In the genomic region with DNA sequence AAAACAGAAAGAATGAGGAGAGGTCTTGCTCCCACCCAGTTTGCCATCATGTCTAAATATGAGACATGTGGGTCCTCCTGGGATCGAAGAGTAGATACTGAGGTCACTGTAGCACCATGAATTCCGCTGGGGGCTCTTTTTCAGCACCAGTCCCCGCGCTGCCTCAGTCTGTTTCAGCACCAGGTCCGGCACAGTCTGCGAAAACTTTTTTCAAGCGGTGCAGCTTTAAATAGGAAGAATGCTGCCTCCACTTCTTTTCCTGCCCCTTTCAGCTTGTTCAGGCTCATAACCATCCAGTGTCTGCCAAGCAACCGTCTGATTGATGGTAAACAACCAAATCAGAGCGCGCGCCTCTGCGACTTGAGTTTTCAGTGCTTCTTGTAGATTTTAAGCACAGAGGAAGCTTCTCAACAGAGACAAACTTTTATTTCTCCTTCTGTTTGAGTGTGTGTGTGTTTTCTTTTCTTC, we compare ENCODE assay signal across 8 mouse cellular contexts. TPM values are rescaled to one million over a fixed set of nuclear protein-coding genes. Genes with fewer than 3 reads are reported as not detected.
DNase-seq lines count a peak whose midpoint lies in the region; ATAC-seq and TF ChIP-seq lines count a peak whose summit lies in the region.

A gene (minus strand): TSS at position 418 of the 468 bp plus-strand sequence.

- H3K4me3 ChIP-seq in embryonic fibroblast, embryonic 13.5 days (ENCODE audit: insufficient read depth, low read length) = peak within 1 kb of the TSS; percentile 96
- peak within 1 kb of the TSS; percentile 61 for H3K4me3 ChIP-seq in heart, embryonic 10.5 days
- H3K4me3 ChIP-seq in kidney, embryonic 14.5 days (ENCODE audit: low read length) = peak within 1 kb of the TSS; percentile 46

- TF ChIP-seq POLR2A in embryonic fibroblast, embryonic 13.5 days (IDR thresholded peaks at IDR 0.05; ENCODE audit: low read depth, low read length) = peak; percentile 99

- H3K9me3 ChIP-seq in heart, embryonic 10.5 days = no peaks in the 10 kb centered on the region
- H3K9me3 ChIP-seq in kidney, embryonic 14.5 days (ENCODE audit: control insufficient read depth, low read length) = no peaks in the 10 kb centered on the region

- H3K4me2 ChIP-seq in kidney, embryonic 14.5 days (replicated peaks; ENCODE audit: low read depth, low read length) = peak within 1 kb of the TSS; percentile 42

- peaks cover 2% of the 10 kb centered on the region for H3K4me1 ChIP-seq in embryonic fibroblast, embryonic 13.5 days (ENCODE audit: control insufficient read depth, insufficient read depth, low read length)
- H3K4me1 ChIP-seq in heart, embryonic 10.5 days = no peaks in the 10 kb centered on the region
- no peaks in the 10 kb centered on the region for H3K4me1 ChIP-seq in kidney, embryonic 14.5 days (ENCODE audit: control insufficient read depth, insufficient read depth, low read length)

- TF ChIP-seq CTCF in embryonic fibroblast, embryonic 13.5 days (IDR thresholded peaks at IDR 0.05; ENCODE audit: borderline replicate concordance, insufficient read depth, low read length) = no peak

- no peaks in the 10 kb centered on the region for H3K27me3 ChIP-seq in heart, embryonic 10.5 days (ENCODE audit: insufficient read depth, poor library complexity, severe bottlenecking)
- H3K27me3 ChIP-seq in kidney, embryonic 14.5 days (ENCODE audit: control insufficient read depth, insufficient read depth, low read length) = no peaks in the 10 kb centered on the region

- H3K27ac ChIP-seq in embryonic fibroblast, embryonic 13.5 days (ENCODE audit: insufficient read depth, low read length) = peak within 1 kb of the TSS; percentile 98
- peak within 1 kb of the TSS; percentile 86 for H3K27ac ChIP-seq in heart, embryonic 10.5 days
- peak within 1 kb of the TSS; percentile 81 for H3K27ac ChIP-seq in kidney, embryonic 14.5 days (ENCODE audit: low read depth, low read length)

- peak; percentile 83 for ATAC-seq in kidney, embryonic 14.5 days (ENCODE audit: low FRiP score, low TSS enrichment)

- no peaks in the 10 kb centered on the region for H3K36me3 ChIP-seq in heart, embryonic 10.5 days
- no peaks in the 10 kb centered on the region for H3K36me3 ChIP-seq in kidney, embryonic 14.5 days (ENCODE audit: control insufficient read depth, insufficient read depth, low read length)

- WGBS in heart, embryonic 10.5 days = 30% methylated on average over 12 of the region's 12 CpGs
- 31% methylated on average over 12 of the region's 12 CpGs for WGBS in kidney, embryonic 14.5 days

- peak within 1 kb of the TSS; percentile 63 for H3K9ac ChIP-seq in kidney, embryonic 14.5 days (ENCODE audit: low read depth, low read length)

- DNase-seq in adrenal gland, postnatal 10 days = peak; percentile 56
- DNase-seq in heart, embryonic 10.5 days (ENCODE audit: low spot score) = peak; percentile 77
- peak; percentile 19 for DNase-seq in liver
- DNase-seq in neural tube, embryonic 10.5 days (ENCODE audit: extremely low spot score, low spot score) = peak; percentile 38
- peak; percentile 33 for DNase-seq in urinary bladder, adult 2 months (ENCODE audit: low spot score)
- no peak for DNase-seq in thymus, postnatal 36 days

RNA-seq across cellular contexts. Expression of the gene that starts here (rescaled TPM):
- total RNA-seq in adrenal gland, postnatal 10 days (2021) = 10 to 100 TPM; 58.2 to 75.6 TPM
- polyA plus RNA-seq in embryonic fibroblast, embryonic 13.5 days (2011; ENCODE audit: insufficient read length, low read depth, missing spikeins) = 998 and 1,092 TPM in 2 replicates
- polyA plus RNA-seq in heart, embryonic 10.5 days (2016; fragmentation: Nextera tagmentation; extraction: Ambion mirVana) = 35.9 and 36.7 TPM in 2 replicates
- 20.4 and 24.4 TPM in 2 replicates for polyA plus RNA-seq in kidney, embryonic 14.5 days (2014; fragmentation: Nextera tagmentation; extraction: Ambion mirVana)
- polyA plus RNA-seq in urinary bladder, adult 2 months (2012; rRNA removed) = 65.3 and 90.3 TPM in 2 replicates

Comparison
In these comparisons a context has a peak if more than half of its experiments do, and no peak if none do; other contexts are left out.
1. RNA of the gene that starts here (polyA plus RNA-seq): 998 to 1,092 TPM in embryonic fibroblast, embryonic 13.5 days; 65.3 to 90.3 TPM in urinary bladder, adult 2 months, 35.9 to 36.7 TPM in heart, embryonic 10.5 days and 20.4 to 24.4 TPM in kidney, embryonic 14.5 days; every median in the first group is over 10 times any median in the second.
2. DNase-seq: peak in adrenal gland, postnatal 10 days (single experiment), heart, embryonic 10.5 days (single experiment), liver (single experiment), neural tube, embryonic 10.5 days (single experiment) and urinary bladder, adult 2 months (single experiment); none in thymus, postnatal 36 days (0 of 2).
3. H3K4me3 ChIP-seq: peak in every context shown above with its lines; median percentile 96 in embryonic fibroblast, embryonic 13.5 days; 61 in heart, embryonic 10.5 days; 46 in kidney, embryonic 14.5 days.
4. Peak in every context shown above with its lines, with median percentiles within 50 percentile points of each other: H3K27ac ChIP-seq.